Mouse (Mus musculus): Measurements from ENCODE around the gene Plekhm3. TPM values are rescaled to one million over a fixed set of nuclear protein-coding genes. Genes with fewer than 3 reads are reported as not detected.
"Not testable (repeated sequence)": the region's sequence is repeated elsewhere in the genome, so short reads cannot be mapped to it uniquely, and the experiment has no call there.

Gene Plekhm3
- total RNA-seq (2022): 1 to 10 TPM; 8.0 to 9.4 (median 9.3) TPM

- DNase-seq (ENCODE audit: low spot score in 2 of 2): peak; percentile 63 to 75
These were observed at the start of gene Plekhm3 for GRCm38 (mm10) chr1:64956479-64956961. TSS of gene Plekhm3 (minus strand) at chr1:64956824.

GRCm38 (mm10) chr1:65005575-65005974 lies 49.0 kb upstream of the Plekhm3 start:
- DNase-seq (ENCODE audit: low spot score in 2 of 2): no peak

- no peak for DNase-seq (ENCODE audit: low spot score in 2 of 2)
These were observed 47.9 kb upstream of the Plekhm3 start for GRCm38 (mm10) chr1:65004526-65004925.

GRCm38 (mm10) chr1:64993206-64993605 lies 36.6 kb upstream of the Plekhm3 start:
- no peak for DNase-seq (ENCODE audit: low spot score in 2 of 2)

- DNase-seq (ENCODE audit: low spot score in 2 of 2): no peak
These were observed 31.6 kb upstream of the Plekhm3 start for GRCm38 (mm10) chr1:64988176-64988575.

- DNase-seq (ENCODE audit: low spot score in 2 of 2): peak in 1 of 2 experiments; percentile 17
These were observed 29.5 kb upstream of the Plekhm3 start for GRCm38 (mm10) chr1:64986120-64986519.

- no peak for DNase-seq (ENCODE audit: low spot score in 2 of 2)
These were observed 26.6 kb upstream of the Plekhm3 start for GRCm38 (mm10) chr1:64983247-64983646.

- no peak for DNase-seq (ENCODE audit: low spot score in 2 of 2)
These were observed 21.7 kb upstream of the Plekhm3 start for GRCm38 (mm10) chr1:64978321-64978799.

GRCm38 (mm10) chr1:64975346-64975745 lies 18.7 kb upstream of the Plekhm3 start:
- DNase-seq (ENCODE audit: low spot score in 2 of 2): no peak

- no peak for DNase-seq (ENCODE audit: low spot score in 2 of 2)
These were observed 14.1 kb upstream of the Plekhm3 start for GRCm38 (mm10) chr1:64970685-64971084.

- no peak for DNase-seq (ENCODE audit: low spot score in 2 of 2)
These were observed 431 bp upstream of the Plekhm3 start for GRCm38 (mm10) chr1:64957021-64957489.

- not testable (repeated sequence) for DNase-seq (ENCODE audit: low spot score in 2 of 2)
These were observed 1.8 kb downstream of the Plekhm3 start for GRCm38 (mm10) chr1:64954786-64955185.

- DNase-seq (ENCODE audit: low spot score in 2 of 2): no peak
These were observed 6.4 kb downstream of the Plekhm3 start for GRCm38 (mm10) chr1:64950271-64950670.

GRCm38 (mm10) chr1:64949377-64949776 lies 7.2 kb downstream of the Plekhm3 start:
- no peak for DNase-seq (ENCODE audit: low spot score in 2 of 2)

GRCm38 (mm10) chr1:64946106-64946505 lies 10.5 kb downstream of the Plekhm3 start:
- no peak for DNase-seq (ENCODE audit: low spot score in 2 of 2)

- DNase-seq (ENCODE audit: low spot score in 2 of 2): no peak
These were observed 11.3 kb downstream of the Plekhm3 start for GRCm38 (mm10) chr1:64945214-64945785.

GRCm38 (mm10) chr1:64944746-64945145 lies 11.9 kb downstream of the Plekhm3 start:
- no peak for DNase-seq (ENCODE audit: low spot score in 2 of 2)

GRCm38 (mm10) chr1:64942006-64942755 lies 14.4 kb downstream of the Plekhm3 start:
- DNase-seq (ENCODE audit: low spot score in 2 of 2): no peak

- DNase-seq (ENCODE audit: low spot score in 2 of 2): no peak
These were observed 17.7 kb downstream of the Plekhm3 start for GRCm38 (mm10) chr1:64938907-64939306.

- DNase-seq (ENCODE audit: low spot score in 2 of 2): no peak
These were observed 18.9 kb downstream of the Plekhm3 start for GRCm38 (mm10) chr1:64937692-64938091.

GRCm38 (mm10) chr1:64932921-64933320 lies 23.7 kb downstream of the Plekhm3 start:
- no peak for DNase-seq (ENCODE audit: low spot score in 2 of 2)

GRCm38 (mm10) chr1:64930124-64930523 lies 26.5 kb downstream of the Plekhm3 start:
- DNase-seq (ENCODE audit: low spot score in 2 of 2): no peak

GRCm38 (mm10) chr1:64929673-64930072 lies 27.0 kb downstream of the Plekhm3 start:
- no peak for DNase-seq (ENCODE audit: low spot score in 2 of 2)
